Mouse (Mus musculus) G1E-ER4 (cell line): ENCODE measurements around the gene Fabp6. TPM values are rescaled to one million over a fixed set of nuclear protein-coding genes. Genes with fewer than 3 reads are reported as not detected.

Source experiments
- GATA1 ChIP-seq: IDR thresholded peaks from one replicate; pipeline ENCODE4 v1.8.0; 2012; ENCODE audit warnings: low read length, inconsistent platforms
- polyA plus RNA-seq: library from polyadenylated mRNA; stranded (reverse); fragments of >175 nt; gene quantifications from 2 replicates; pipeline ENCODE4 v1.2.3, GENCODE M21; 2012

Fabp6 gene
- polyA plus RNA-seq, 1 experiment: not detected

DNA sequence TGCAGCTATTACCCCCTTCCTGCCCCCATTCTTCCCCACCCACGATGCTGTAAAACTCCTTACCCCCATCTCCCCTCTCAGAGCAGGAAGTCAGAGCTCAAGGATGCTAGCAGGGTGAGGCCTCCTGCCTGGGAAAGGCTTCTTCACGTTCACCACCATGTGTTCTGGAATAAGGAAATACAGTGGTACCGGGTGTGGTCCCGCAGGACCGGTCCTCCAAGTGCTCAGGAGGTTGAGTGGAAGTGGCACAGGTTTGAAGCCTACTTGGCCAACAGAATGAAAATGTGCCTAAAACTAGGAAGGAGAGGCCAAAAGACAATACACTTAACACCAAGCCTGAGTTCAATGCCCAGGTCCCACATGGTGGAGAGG lies 9.3 kb upstream of the Fabp6 start:
- TF ChIP-seq GATA1: no peak

DNA sequence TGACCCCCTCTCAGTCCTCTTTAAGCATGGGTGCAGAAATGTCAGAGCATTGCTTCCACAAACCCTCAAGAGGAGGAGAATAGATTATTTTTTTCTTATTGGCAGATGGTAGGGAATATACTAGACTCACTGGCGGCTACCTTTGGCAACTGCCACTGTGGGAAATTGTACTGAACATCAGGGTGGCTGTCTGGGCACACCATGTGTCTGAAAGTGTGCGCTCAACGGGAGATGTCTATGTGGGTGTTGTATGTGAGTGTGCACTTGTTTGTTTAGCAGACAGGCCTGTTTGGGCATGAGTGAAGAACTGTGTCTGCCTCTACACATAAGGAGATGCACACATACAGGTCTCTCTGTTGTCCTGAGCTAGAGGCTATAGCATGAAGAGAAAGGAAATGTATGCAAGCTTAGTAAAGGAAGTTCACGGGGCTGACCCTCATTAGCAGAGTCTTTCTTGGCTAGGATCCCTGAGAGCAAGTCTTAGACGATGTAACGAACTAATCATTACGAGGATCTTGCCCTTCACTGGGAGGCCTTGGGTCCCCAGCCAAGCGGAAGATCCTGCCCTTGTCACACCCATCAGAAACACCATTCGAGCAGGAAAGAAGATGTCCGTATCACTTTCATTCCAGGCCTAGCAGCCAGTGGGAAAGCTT lies 8.8 kb upstream of the Fabp6 start:
- TF ChIP-seq GATA1: no peak

DNA sequence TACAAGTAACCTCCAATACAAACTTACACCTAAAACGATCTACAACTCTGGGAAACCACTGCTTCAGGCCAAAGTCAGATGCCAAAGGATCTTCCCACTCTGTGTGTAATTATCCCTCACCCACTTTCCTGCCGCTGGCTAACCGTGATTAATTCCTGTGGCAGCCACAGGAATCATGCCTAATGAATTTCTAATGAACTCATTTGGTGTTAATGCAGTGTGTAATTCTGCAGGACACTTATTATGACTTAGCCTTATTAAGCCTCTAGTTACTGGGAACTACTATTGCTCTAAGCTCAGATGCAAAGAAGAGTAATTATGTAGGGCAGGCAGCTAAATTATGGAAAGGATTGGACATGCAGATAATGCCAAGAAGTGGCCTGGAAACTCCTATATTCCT lies 7.1 kb upstream of the Fabp6 start:
- no peak for TF ChIP-seq GATA1

DNA sequence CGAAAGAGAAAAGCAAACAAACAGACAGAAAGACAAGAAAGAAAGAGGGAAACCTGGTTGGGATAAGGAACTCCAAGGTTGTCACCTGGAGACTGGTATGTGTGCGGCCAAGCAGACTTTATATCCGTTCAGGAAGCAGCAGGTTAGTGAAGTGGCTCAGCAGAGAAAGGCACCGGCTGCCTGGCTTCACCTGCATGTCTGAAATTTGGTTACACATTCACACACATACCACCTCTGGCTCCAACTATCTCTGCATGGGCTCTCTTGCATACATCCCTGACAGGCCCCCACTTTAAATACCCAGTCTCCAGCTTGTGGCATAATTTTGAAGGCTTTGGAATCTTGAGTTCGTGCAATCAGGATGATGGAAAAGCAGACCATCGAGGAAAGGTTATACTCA lies 4.5 kb upstream of the Fabp6 start:
- TF ChIP-seq GATA1: no peak

DNA sequence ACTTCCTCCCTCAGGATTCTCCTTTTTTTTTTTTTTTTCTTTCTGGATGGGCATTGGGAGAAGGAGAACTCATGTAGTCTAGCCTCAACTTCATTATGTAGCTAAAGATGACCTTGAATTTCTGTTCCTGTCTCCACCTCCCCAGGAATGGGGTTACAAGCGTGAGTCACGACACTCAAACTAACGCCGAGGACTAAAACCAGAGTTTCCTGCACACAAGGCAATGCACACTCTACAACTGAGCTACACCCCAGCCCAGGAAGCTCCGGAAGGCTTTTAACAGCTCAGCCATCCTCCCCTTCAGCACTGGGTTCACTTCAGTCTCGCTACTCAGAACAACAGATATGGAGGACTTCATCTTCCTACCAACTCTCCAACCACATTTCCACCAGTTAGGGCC lies 3.6 kb upstream of the Fabp6 start:
- no peak for TF ChIP-seq GATA1

DNA sequence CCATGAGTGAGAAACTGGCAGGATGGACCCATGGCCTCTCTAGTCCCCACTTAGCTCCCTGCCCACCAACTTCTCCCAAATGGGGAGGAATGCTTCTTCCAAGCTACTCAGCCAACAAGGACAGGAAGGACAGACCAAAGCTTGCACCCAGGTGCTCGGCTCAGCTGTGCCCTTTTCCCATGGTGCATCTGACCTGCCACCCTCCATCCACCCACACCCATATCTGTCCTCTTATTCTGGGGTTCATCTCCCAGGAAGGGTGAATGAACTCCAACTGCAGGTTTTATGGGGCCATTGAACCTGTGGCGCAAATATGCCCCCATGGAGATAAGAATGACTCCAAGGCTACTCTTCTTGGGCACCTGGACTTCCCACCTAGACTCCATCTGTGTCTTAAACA lies 2.9 kb upstream of the Fabp6 start:
- no peak for TF ChIP-seq GATA1

DNA sequence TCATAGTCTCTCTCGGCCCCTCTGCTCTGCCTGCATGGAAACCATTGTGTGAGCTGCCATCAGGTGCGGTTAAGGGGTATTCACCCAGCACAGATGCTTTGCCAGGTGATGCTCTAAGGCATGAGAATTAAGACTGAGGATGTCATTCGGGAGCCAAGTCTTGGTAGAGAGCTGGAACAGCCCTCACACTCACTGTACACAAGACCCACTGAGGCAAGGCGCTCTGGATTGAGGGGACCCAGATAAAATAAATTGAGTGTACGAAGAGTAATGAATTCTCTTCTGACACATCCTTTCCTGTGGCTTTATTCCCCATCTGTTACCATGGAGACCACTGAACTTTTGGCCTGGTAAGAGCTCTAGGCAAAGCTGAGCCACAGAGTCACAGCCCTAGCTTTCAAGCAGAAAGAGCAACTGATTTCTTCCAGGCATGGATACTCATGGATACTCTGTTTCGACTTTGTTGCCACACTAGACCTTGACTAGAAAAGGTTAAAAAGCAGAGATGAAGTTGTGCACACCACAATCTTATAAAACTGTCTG lies 11.7 kb downstream of the Fabp6 start:
- no peak for TF ChIP-seq GATA1

DNA sequence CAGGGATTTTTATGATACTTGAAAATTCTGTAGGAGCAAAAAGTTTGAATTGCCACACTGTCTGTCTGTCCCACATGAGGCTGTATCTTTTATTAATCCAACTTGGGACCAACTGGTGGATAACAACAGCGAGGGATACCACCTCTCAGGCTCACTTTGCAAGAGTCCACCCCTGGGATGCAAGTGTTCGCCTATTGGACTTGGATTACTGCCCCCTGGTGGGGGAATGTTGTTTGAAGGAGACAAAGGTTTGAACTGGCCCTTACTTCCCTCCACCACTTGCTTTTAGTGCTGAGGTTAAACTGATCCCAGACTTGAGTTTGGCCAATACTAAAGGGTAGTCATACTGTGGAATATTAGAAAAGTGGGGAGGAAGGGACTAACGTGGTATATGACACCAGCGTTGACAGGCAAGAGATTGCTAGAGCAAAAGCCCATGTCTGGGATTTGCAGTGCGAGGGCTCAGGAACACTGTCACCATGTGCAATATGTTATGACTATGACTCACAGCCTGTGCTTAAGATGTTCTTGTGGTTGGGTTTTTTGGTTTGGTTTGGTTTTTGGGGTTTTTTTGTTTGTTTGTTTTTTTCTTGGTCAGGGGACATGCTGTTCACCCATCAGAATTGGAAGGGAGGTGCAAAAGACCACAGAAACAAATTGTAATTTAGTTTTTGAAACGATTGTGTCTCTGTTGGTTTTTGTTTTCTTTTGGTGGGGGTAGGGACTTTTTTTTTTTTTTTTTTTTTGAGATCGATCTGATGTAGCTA lies 14.8 kb downstream of the Fabp6 start, which contains the start of gene 4933415A04Rik:
4933415A04Rik (plus strand) TSS at position 717 of the 767 bp plus-strand sequence.
- no peak for TF ChIP-seq GATA1

DNA sequence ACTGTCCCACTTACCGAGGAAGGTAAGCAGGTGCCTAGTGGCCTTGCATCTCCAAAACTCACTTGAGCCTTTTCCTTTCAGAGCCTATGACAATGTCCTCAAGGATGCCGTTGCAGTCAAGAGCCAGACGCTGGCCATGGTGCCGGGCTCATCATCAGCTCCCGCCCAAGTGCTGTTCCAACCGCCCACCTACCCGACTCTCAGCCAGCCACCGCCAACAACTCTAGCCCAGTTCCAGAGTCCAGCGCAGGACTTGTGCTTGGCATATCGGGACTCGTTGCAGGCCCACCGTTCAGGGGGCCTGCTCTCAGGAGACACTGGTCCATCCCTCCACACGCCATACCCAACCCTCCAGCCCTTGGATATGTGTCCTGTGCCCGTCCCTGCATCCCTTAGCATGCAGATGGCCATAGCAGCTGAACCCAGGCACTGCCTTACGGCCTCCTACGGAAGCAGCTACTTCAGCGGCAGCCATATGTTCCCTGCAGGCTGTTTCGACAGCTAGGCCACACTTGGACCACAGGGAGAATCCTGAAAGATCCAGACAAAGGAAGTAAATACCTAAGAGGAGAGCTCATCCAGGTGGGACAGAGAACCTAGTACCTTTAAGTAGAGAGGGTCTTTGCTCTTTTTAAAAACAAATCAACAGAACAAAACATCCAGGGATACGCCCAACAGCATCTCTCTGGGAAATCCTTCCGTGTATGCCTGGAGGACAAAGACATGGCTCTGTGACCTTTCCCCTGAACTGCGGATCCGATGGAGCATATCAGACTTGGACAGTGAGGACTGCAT lies 15.9 kb downstream of the Fabp6 start:
- TF ChIP-seq GATA1: no peak

DNA sequence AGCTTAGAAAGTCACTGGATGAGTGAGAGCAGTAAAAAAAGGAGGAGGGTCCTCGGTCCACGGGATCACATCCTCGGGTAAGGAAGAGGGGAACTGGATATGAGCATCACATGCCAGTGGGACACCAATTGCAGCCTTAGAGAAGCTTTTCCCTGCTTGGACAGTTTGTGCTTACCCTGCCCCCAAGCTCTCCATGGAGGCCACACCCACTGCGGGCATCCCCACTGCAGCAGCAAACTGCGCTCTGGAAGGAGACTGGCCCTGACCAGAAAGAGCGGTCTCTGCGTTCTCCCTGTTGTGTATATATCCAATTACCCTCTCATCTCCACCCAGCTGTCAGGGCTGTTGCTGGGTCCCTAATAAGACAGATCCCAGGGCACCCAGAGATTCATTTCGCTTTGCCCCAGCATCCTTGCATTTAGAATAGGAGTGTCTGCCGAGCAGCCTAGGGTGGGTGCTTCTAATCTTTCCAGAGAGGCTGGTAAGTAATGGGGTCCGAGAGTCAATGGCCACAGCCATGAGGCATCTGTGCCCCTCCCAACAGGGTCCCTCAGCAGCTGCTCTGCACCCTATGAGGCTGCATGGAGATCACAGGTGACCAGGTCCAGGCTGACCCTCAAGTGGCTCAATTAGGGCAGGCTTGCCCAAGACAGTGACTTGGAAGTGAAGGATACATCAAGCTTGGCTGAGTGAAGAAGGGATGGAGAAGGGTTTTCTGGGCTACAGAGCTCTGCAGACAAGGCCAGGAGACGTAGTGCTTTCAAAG lies 23.4 kb downstream of the Fabp6 start:
- TF ChIP-seq GATA1: no peak

DNA sequence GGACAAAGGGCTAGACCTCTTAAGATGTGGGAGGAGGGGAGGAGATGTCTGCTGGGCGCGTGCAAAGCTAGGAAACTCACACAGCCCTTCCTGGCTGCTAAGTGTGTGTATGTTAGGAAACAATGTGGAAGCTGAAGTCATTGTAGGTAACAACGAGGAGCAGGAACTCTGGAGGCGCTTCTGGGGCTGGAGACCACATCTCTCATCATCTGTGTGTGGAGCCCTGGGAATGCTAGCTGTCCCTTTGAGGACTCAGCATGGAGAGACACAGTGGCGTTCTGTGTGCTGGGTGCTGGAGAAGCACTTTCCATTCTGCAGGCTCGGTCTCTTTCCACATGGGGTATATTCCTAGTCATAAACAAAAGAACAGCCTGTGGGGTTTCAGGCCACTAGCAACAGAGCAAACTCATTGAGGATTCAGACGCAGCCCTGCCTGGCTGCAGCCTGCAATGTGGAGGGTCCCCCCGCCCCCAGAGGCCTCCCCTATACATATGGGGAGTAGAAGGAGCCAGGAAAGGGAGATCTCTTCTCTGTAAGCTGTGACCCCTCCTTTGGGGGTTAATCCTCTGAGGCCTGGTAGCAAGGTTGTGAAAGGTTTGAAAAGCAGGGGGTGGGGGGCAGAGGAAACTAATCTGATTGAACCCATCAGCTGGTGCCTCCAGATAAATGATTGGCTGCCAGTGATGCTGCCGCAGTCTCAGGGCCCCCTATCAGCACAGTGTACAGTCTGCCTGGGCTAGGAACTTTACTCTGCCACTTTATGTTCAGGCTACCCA lies 25.8 kb downstream of the Fabp6 start:
- TF ChIP-seq GATA1: no peak

DNA sequence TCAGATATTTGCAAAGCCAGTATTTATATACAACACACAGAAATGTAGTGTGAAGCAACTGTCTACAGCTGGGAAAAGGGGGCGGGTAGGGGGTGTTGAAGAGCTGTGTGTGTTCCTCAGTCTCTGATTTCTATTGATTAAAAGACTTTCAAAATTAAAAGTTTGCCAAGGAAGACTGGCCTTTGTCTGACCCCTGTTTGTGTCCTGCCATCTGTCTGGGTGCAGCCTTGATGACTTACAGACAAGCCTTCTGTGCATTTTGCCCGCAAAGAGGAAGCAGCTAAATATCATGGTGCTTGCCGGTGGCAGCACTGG lies 26.3 kb downstream of the Fabp6 start:
- no peak for TF ChIP-seq GATA1

DNA sequence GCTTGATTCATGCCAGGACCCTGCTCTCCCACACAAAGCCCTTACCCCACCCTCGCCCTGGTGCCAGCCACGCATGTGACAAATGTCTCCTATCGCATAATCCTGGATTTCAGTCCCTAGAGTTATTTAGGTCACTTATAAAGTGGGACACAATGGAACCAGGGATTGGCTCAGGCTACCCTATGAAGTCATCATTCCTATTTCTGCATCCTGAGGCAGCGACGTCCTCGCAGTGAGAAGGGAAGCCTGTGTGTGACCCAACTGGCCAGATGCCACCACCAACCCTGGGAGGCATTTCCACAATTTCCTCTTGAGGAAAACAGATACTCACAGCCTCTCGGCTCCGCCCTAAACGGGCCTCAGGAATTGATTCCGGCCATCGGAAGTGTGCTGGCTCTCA lies 31.7 kb downstream of the Fabp6 start:
- no peak for TF ChIP-seq GATA1

DNA sequence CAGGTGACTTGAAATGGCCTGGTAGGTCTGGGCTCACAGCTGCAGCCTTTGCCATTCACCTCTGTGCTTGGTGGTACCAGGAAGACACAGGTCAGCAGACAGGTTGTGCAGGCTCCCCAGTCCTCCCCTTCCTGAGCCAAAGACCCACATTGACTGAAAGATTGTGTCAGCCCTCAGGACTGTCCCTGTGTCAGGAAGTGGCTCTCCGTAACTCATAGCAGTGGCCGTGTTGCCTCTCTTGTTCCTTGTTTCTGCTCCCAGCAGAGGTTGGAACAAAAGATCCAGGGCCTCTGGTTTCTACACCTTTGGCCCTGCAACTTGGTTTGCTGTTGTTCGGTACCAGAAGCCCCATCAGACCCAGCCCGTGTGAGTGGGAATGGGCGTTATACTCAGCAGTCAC lies 32.2 kb downstream of the Fabp6 start:
- TF ChIP-seq GATA1: no peak

DNA sequence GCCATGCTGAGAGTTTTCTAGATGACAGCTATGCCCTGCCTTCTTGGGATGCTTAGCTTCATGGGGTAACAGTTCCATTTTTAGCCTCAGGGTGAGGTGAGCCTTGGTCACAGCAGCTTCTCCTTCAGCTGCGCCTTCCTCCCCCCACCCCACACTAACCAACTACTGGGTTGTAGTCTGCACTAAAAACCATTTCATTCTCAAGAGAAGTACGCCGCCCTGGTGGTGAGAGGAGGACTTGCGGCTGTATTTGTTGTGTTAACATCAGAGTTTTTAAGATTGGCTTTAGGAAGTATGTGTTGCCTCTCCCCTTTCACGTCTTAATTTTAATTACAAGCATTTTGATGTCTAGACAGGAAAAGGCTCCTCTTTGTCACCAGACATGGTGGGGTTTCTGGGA lies 33.1 kb downstream of the Fabp6 start:
- no peak for TF ChIP-seq GATA1
